Mouse (Mus musculus): ENCODE results near the gene BC005624.

Gene BC005624

GRCm38 (mm10) chr2:30981790-30982513 is at the start of gene BC005624, which contains the start of gene Usp20:
BC005624 (minus strand) TSS chr2:30982201.
Usp20 (plus strand) TSS chr2:30982279.
- DNase-seq, result peak; percentile 99

- no peak for DNase-seq
Observed at GRCm38 (mm10) chr2:31026642-31027041, 44.6 kb upstream of the BC005624 start.

- no peak for DNase-seq
Observed at GRCm38 (mm10) chr2:31025458-31025857, 43.5 kb upstream of the BC005624 start.

- DNase-seq, result peak; percentile 47
Observed at GRCm38 (mm10) chr2:31024618-31025370, 42.8 kb upstream of the BC005624 start.

- DNase-seq, result no peak
Observed at GRCm38 (mm10) chr2:31023940-31024339, 41.9 kb upstream of the BC005624 start.

- DNase-seq, result no peak
Observed at GRCm38 (mm10) chr2:31020202-31020601, 38.2 kb upstream of the BC005624 start.

GRCm38 (mm10) chr2:31019011-31019410 is 37.0 kb upstream of the BC005624 start:
- no peak for DNase-seq

- no peak for DNase-seq
Observed at GRCm38 (mm10) chr2:31018519-31018918, 36.5 kb upstream of the BC005624 start.

- DNase-seq, result no peak
Observed at GRCm38 (mm10) chr2:31017625-31018317, 35.8 kb upstream of the BC005624 start.

GRCm38 (mm10) chr2:31013371-31014120 is 31.5 kb upstream of the BC005624 start:
- DNase-seq, result no peak

- no peak for DNase-seq
Observed at GRCm38 (mm10) chr2:31007208-31007607, 25.2 kb upstream of the BC005624 start.

GRCm38 (mm10) chr2:31006434-31006833 is 24.4 kb upstream of the BC005624 start:
- no peak for DNase-seq

GRCm38 (mm10) chr2:31005453-31005852 is 23.5 kb upstream of the BC005624 start:
- no peak for DNase-seq

- no peak for DNase-seq
Observed at GRCm38 (mm10) chr2:31002857-31003256, 20.9 kb upstream of the BC005624 start.

GRCm38 (mm10) chr2:30998443-30999260 is 16.7 kb upstream of the BC005624 start:
- DNase-seq, result no peak

GRCm38 (mm10) chr2:30995432-30995996 is 13.5 kb upstream of the BC005624 start:
- no peak for DNase-seq

- no peak for DNase-seq
Observed at GRCm38 (mm10) chr2:30994853-30995252, 12.9 kb upstream of the BC005624 start.

GRCm38 (mm10) chr2:30990221-30990620 is 8.2 kb upstream of the BC005624 start:
- no peak for DNase-seq

GRCm38 (mm10) chr2:30985111-30986020 is 3.4 kb upstream of the BC005624 start:
- peak; percentile 33 for DNase-seq

- no peak for DNase-seq
Observed at GRCm38 (mm10) chr2:30983024-30983423, 1.0 kb upstream of the BC005624 start.
